Mouse (Mus musculus) testis, adult 2 months (tissue): ENCODE data around the gene Mylk. TPM values are rescaled to one million over a fixed set of nuclear protein-coding genes. Genes with fewer than 3 reads are reported as not detected.

ENCODE experiments used
- H3K27ac ChIP-seq: fragments of 200-500 bp; 2 replicates; pipeline ENCODE4 v1.5.1; 2012; ENCODE audit warnings: low read depth, low read length; ENCODE audit not compliant: control insufficient read depth, insufficient read depth
- H3K27me3 ChIP-seq: fragments of 200-500 bp; 2 replicates; pipeline ENCODE4 v1.6.1; 2012; ENCODE audit warnings: mild to moderate bottlenecking, low read length, moderate library complexity; ENCODE audit not compliant: control insufficient read depth, insufficient read depth
- H3K36me3 ChIP-seq: fragments of 200-500 bp; 2 replicates; pipeline ENCODE4 v1.6.1; 2012; ENCODE audit warnings: mild to moderate bottlenecking, low read length; ENCODE audit not compliant: control insufficient read depth, insufficient read depth
- H3K4me1 ChIP-seq: fragments of 200-500 bp; 2 replicates; pipeline ENCODE4 v1.6.1; 2012; ENCODE audit warnings: low read length; ENCODE audit not compliant: control insufficient read depth, insufficient read depth
- H3K4me3 ChIP-seq: fragments of 200-500 bp; 2 replicates; pipeline ENCODE4 v1.5.1; 2012; ENCODE audit warnings: low read depth, mild to moderate bottlenecking, low read length, moderate library complexity, mixed read lengths; ENCODE audit not compliant: control insufficient read depth
- CTCF ChIP-seq: fragments of 200-500 bp; IDR thresholded peaks from 2 replicates; pipeline ENCODE4 v1.5.1; 2012; ENCODE audit warnings: low read depth, mild to moderate bottlenecking, inconsistent platforms, low read length, moderate library complexity; ENCODE audit not compliant: control insufficient read depth, insufficient read depth, insufficient replicate concordance
- POLR2A ChIP-seq: fragments of 200-500 bp; IDR thresholded peaks from 2 replicates; pipeline ENCODE4 v1.6.1; 2012; ENCODE audit warnings: low read depth, mild to moderate bottlenecking, inconsistent platforms, low read length, moderate library complexity; ENCODE audit not compliant: control insufficient read depth
- polyA plus RNA-seq: library from polyadenylated mRNA; depleted of rRNA; stranded (reverse); fragments of >200 nt; gene quantifications from 2 replicates; pipeline ENCODE4 v1.2.3, GENCODE M21; 2012

Mylk gene
- polyA plus RNA-seq, 1 experiment, result 25.3 TPM

DNA sequence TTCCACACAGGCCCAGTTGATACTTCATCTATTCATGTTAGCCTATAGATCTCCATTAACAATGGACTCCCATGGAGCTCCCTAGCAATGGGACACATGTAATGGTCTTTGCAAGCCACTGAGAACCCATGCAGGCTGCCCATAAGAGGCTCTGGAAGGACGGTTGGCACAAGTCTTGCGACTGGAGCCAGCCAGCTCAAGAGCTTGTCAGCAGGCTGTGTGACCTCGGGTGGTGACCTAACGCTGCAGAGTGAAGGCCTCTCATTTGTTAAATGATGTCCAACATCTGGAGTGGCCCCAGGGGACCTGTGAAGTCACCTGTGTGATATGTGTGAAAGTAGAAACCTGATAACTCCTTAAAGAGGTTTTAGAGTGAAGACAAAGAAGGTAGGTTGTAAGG, 252.0 kb downstream of the Mylk start:
- Histone ChIP-seq H3K27ac (peak overlapping the region; percentile 83), H3K4me3 (no peak overlapping the region), H3K4me1 (peaks cover 3% of the 10 kb centered on the region; the same call in 1 of the 2 replicates), H3K27me3 (no peaks in the 10 kb centered on the region), H3K36me3 (no peaks in the 10 kb centered on the region)
- no peak for TF ChIP-seq POLR2A
- no peak for TF ChIP-seq CTCF

GRCm38 (mm10) chr16:34997576-34997975, 252.6 kb downstream of the Mylk start:
- TF ChIP-seq CTCF, result no peak
- TF ChIP-seq POLR2A, result 0 out of 2 replicates have a peak, but pooled peaks have one; percentile 39
- Histone ChIP-seq H3K27me3 (no peaks in the 10 kb centered on the region), H3K27ac (peak overlapping the region; percentile 83), H3K4me3 (no peak overlapping the region), H3K36me3 (no peaks in the 10 kb centered on the region), H3K4me1 (peaks cover 3% of the 10 kb centered on the region; the same call in 1 of the 2 replicates)

DNA sequence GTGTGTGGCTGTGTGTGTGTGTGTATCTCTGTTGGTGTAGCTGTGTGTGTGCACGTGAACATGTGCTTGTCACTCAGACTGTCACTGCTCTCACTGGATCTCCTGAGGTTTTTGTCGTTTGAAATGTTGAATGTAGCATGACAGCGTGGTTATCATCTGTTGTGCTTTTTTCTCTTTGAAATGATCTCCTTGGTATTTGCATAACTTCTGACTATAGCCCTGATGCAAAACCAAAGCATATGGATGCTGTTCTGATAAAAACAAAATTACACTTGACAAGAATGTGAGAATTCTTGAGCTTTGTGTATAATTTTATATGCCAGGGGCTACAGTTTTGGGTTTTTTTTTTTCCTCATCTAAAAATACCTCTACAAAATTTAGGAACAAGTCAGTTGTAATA, 254.0 kb downstream of the Mylk start:
- no peak overlapping the region for H3K27ac ChIP-seq
- TF ChIP-seq POLR2A (no peak), CTCF (no peak)
- H3K4me3 ChIP-seq, result no peak overlapping the region
- H3K36me3 ChIP-seq, result no peaks in the 10 kb centered on the region
- H3K4me1 ChIP-seq, result peaks cover 3% of the 10 kb centered on the region; the same call in 1 of the 2 replicates
- no peaks in the 10 kb centered on the region for H3K27me3 ChIP-seq

DNA sequence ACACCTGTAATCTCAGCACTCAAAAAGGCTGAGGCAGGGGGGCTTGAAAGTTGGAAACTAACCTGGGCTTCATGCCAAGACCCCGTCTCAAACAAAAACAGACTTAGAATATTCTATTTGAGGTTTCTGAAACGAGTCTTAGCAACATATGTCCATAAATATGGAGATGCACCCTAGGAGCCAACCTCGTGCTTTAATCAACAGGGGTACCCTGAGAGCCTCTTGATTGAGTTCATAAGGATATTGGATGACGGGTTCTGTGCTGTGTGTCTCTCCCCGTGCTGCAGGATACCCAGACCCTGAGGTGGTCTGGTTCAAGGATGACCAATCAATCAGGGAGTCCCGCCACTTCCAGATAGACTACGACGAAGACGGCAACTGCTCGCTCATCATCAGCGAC, 255.0 kb downstream of the Mylk start:
- Histone ChIP-seq H3K27ac (no peak overlapping the region), H3K4me3 (no peak overlapping the region), H3K36me3 (no peaks in the 10 kb centered on the region), H3K27me3 (no peaks in the 10 kb centered on the region), H3K4me1 (peaks cover 3% of the 10 kb centered on the region; the same call in 1 of the 2 replicates)
- no peak for TF ChIP-seq CTCF
- no peak for TF ChIP-seq POLR2A

GRCm38 (mm10) chr16:35000923-35001560, 256.0 kb downstream of the Mylk start:
- Histone ChIP-seq H3K4me3 (no peak overlapping the region), H3K36me3 (no peaks in the 10 kb centered on the region), H3K4me1 (peaks cover 3% of the 10 kb centered on the region; the same call in 1 of the 2 replicates), H3K27me3 (no peaks in the 10 kb centered on the region), H3K27ac (no peak overlapping the region)
- TF ChIP-seq CTCF (no peak), POLR2A (no peak)

DNA sequence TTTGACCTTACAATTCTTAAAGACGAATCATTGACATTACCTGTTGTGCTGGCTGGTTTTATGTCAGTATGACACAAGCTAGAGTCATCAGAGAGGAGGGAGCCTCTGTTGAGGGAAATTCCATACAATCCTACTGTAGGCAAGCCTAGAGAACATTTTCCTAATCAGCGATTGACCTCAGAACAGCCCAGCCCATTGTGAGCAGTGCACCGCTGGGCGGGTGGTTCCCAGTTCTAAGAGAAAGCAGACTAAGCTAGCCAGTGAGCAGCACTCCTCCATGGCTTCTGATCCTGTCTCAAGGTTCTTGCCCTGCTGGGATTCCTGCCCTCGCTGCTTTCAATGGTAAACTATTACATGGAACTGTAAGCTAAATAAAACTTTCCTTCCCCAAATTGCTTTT, 259.3 kb downstream of the Mylk start:
- Histone ChIP-seq H3K4me1 (no peaks in the 10 kb centered on the region), H3K27me3 (no peaks in the 10 kb centered on the region), H3K27ac (no peak overlapping the region), H3K36me3 (no peaks in the 10 kb centered on the region), H3K4me3 (no peak overlapping the region)
- no peak for TF ChIP-seq CTCF
- TF ChIP-seq POLR2A, result no peak

- Histone ChIP-seq H3K27ac (no peak overlapping the region), H3K27me3 (no peaks in the 10 kb centered on the region), H3K36me3 (no peaks in the 10 kb centered on the region), H3K4me1 (no peaks in the 10 kb centered on the region), H3K4me3 (no peak overlapping the region)
- TF ChIP-seq POLR2A (no peak), CTCF (no peak)
Observed at GRCm38 (mm10) chr16:35004756-35005155, 259.7 kb downstream of the Mylk start.
